Mouse (Mus musculus) hindbrain, embryonic 15.5 days (tissue): ENCODE results near the gene Rnf123. TPM values are rescaled to one million over a fixed set of nuclear protein-coding genes. Genes with fewer than 3 reads are reported as not detected.

Experiments used
- ATAC-seq: fragments of 200-750 bp; cut with Nextera tagmentation; 2 replicates; pipeline ENCODE4 v1.8.0; 2017; ENCODE audit warnings: low read depth, moderate number of reproducible peaks, moderate TSS enrichment; ENCODE audit not compliant: low FRiP score
- H3K27ac ChIP-seq: fragments of 300-500 bp; sonication (generic); replicated peaks from 2 replicates; pipeline ENCODE4 v1.5.1; 2015; ENCODE audit warnings: mild to moderate bottlenecking, inconsistent platforms
- H3K27me3 ChIP-seq: fragments of 300-500 bp; sonication (generic); 2 replicates; pipeline ENCODE4 v1.6.1; 2015; ENCODE audit warnings: control low read depth, inconsistent platforms
- H3K36me3 ChIP-seq: fragments of 300-500 bp; sonication (generic); 2 replicates; pipeline ENCODE4 v1.6.1; 2015; ENCODE audit warnings: control low read depth, inconsistent platforms
- H3K4me1 ChIP-seq: fragments of 300-500 bp; sonication (generic); replicated peaks from 2 replicates; pipeline ENCODE4 v1.6.1; 2015; ENCODE audit warnings: control low read depth, inconsistent platforms
- H3K4me2 ChIP-seq: fragments of 300-500 bp; sonication (generic); 2 replicates; pipeline ENCODE4 v1.6.1; 2015; ENCODE audit warnings: moderate library complexity, mild to moderate bottlenecking, inconsistent platforms
- H3K4me3 ChIP-seq: fragments of 300-500 bp; sonication (generic); 2 replicates; pipeline ENCODE4 v1.5.1; 2015; ENCODE audit warnings: mild to moderate bottlenecking, inconsistent platforms
- H3K9ac ChIP-seq: fragments of 300-500 bp; sonication (generic); 2 replicates; pipeline ENCODE4 v1.6.1; 2015; ENCODE audit warnings: inconsistent platforms
- H3K9me3 ChIP-seq: fragments of 300-500 bp; sonication (generic); 2 replicates; pipeline ENCODE4 v1.6.1; 2016; ENCODE audit warnings: control low read depth, inconsistent platforms
- WGBS: fragments of 180-500 bp; shearing (Covaris S2); methylation state at CpG from one replicate; pipeline ENCODE4 v1.1.7; 2015; 5-methylcytosine and 5-hydroxymethylcytosine counted together
- polyA plus RNA-seq: library from polyadenylated mRNA; unstranded; fragments of >200 nt; fragmentation: Nextera tagmentation; extraction: Ambion mirVana; gene quantifications from 2 replicates; pipeline ENCODE4 v1.2.1, GENCODE M21; 2015

Rnf123 gene
- 48.9 TPM in 2 replicates for polyA plus RNA-seq

DNA sequence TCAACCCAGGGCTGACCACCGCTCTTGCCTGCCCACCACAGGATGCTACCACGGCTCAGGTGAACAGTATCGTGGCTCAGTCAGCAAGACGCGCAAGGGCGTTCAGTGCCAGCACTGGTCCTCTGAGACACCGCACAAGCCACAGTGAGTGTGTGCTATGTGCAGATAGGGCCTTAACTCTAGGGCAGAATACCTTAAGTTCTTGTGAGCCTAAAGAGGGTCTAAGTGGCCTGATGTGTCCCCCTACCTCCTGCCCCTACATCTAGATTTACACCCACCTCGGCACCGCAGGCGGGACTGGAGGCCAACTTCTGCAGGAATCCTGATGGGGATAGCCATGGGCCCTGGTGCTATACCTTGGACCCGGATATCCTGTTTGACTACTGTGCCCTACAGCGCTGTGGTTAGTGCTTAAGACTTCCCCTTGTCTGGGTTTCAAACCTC lies at the start of gene Rnf123:
TSS of gene Rnf123 (minus strand) at position 359 of the 444 bp plus-strand sequence.
- WGBS = 40% methylated on average over 12 of the region's 12 CpGs
- H3K4me3 ChIP-seq = peak within 1 kb of the TSS; percentile 11
- H3K4me2 ChIP-seq = peak within 1 kb of the TSS; percentile 46

DNA sequence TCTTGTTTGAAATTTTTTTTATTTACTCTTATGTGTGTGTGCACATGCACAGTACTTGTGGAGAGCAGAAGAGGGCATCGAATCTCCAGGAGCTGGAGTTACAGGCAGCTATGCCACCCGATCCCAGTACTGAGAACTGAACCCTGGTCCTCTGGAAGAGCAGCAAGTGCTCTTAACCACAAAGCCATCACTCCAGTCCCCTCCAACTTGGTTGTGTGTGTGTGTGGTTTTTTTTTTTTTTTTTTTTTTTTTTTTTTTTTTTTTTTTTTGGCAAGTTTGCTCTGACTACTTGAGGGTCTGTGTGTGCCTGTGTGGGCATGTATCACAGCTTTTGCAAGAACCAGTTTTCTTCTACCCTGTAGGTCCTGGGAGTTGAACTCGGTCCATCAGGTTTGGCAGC lies 49.2 kb upstream of the Rnf123 start:
- H3K4me3 ChIP-seq = no peak overlapping the region
- WGBS = 96% methylated on average over 3 of the region's 3 CpGs
- H3K27me3 ChIP-seq = no peaks in the 10 kb centered on the region
- H3K4me2 ChIP-seq = no peak overlapping the region
- H3K27ac ChIP-seq = no peak overlapping the region
- 0 out of 2 replicates have a peak, but pooled peaks cover 9% of the 10 kb centered on the region for H3K36me3 ChIP-seq
- H3K9me3 ChIP-seq = no peaks in the 10 kb centered on the region
- no peak for ATAC-seq
- H3K4me1 ChIP-seq = no peaks in the 10 kb centered on the region
- H3K9ac ChIP-seq = no peak overlapping the region

More for the DNA sequence above, at the start of gene Rnf123:
- H3K4me1 ChIP-seq = peaks cover 24% of the 10 kb centered on the region
- peaks cover 33% of the 10 kb centered on the region for H3K27me3 ChIP-seq
- no peak within 1 kb of the TSS for H3K27ac ChIP-seq
- H3K36me3 ChIP-seq = peaks cover 34% of the 10 kb centered on the region
- no peaks in the 10 kb centered on the region for H3K9me3 ChIP-seq
- no peak for ATAC-seq
- no peak within 1 kb of the TSS for H3K9ac ChIP-seq

DNA sequence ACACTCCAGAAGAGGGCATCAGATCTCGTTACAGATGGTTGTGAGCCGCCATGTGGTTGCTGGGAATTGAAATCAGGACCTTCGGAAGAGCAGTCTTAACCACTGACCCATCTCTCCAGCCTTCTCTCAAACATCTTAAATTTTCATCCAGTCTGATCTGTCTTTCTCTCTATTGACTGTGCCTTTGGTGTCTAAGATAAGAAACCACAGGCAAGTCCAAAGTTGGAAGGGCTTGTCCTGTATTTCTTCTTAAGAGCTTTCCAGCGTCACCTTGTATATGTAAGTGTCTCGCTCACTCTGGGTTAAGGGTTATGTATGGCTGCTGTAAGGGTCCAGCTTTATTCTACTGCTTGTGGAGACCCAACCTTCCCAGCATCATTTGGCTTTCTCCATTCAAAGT lies 48.4 kb upstream of the Rnf123 start:
- Histone ChIP-seq H3K4me2 (no peak overlapping the region), H3K9ac (no peak overlapping the region), H3K9me3 (no peaks in the 10 kb centered on the region), H3K4me1 (no peaks in the 10 kb centered on the region), H3K27ac (no peak overlapping the region), H3K36me3 (0 out of 2 replicates have a peak, but pooled peaks cover 9% of the 10 kb centered on the region), H3K4me3 (no peak overlapping the region), H3K27me3 (no peaks in the 10 kb centered on the region)
- ATAC-seq = no peak
- 94% methylated on average over 5 of the region's 5 CpGs for WGBS

- WGBS = 87% methylated on average over 13 of the region's 13 CpGs
- H3K9ac ChIP-seq = no peak overlapping the region
- no peak overlapping the region for H3K27ac ChIP-seq
- ATAC-seq = no peak
- H3K4me1 ChIP-seq = no peaks in the 10 kb centered on the region
- no peak overlapping the region for H3K4me3 ChIP-seq
- H3K4me2 ChIP-seq = no peak overlapping the region
- peaks cover 17% of the 10 kb centered on the region; the same call in 1 of the 2 replicates for H3K36me3 ChIP-seq
- H3K9me3 ChIP-seq = no peaks in the 10 kb centered on the region
- H3K27me3 ChIP-seq = no peaks in the 10 kb centered on the region
These were observed 46.1 kb upstream of the Rnf123 start for GRCm38 (mm10) chr9:108129042-108129948.

DNA sequence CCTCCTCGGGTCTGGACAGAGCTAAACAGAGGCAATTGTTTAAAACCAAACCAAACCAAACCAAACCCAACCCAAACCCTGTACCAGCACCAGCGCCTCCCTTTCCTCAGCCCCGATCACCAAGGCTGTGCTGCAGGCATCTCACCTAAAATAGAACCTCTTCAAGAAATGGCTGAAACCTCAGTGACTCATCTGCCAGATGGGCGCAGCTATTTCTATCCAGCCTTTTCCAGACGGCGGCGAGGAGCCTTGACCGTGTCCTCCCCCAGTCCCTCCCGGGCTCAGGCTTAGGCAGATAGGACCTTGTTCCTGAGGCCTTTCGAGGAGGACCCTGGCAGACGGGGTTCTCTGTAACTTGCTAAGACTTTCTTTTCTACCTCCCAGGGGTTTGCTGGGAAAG lies 45.1 kb upstream of the Rnf123 start:
- Histone ChIP-seq H3K36me3 (peaks cover 17% of the 10 kb centered on the region; the same call in 1 of the 2 replicates), H3K27ac (no peak overlapping the region), H3K9me3 (no peaks in the 10 kb centered on the region), H3K27me3 (no peaks in the 10 kb centered on the region), H3K9ac (no peak overlapping the region), H3K4me3 (no peak overlapping the region), H3K4me2 (no peak overlapping the region), H3K4me1 (no peaks in the 10 kb centered on the region)
- 84% methylated on average over 11 of the region's 11 CpGs for WGBS
- ATAC-seq = no peak

GRCm38 (mm10) chr9:108126436-108127180 lies 43.5 kb upstream of the Rnf123 start:
- Histone ChIP-seq H3K36me3 (peaks cover 14% of the 10 kb centered on the region; the same call in 1 of the 2 replicates), H3K9me3 (no peaks in the 10 kb centered on the region), H3K4me2 (no peak overlapping the region), H3K9ac (no peak overlapping the region), H3K4me1 (no peaks in the 10 kb centered on the region), H3K4me3 (no peak overlapping the region), H3K27me3 (no peaks in the 10 kb centered on the region), H3K27ac (no peak overlapping the region)
- 88% methylated on average over 17 of the region's 17 CpGs for WGBS
- no peak for ATAC-seq

DNA sequence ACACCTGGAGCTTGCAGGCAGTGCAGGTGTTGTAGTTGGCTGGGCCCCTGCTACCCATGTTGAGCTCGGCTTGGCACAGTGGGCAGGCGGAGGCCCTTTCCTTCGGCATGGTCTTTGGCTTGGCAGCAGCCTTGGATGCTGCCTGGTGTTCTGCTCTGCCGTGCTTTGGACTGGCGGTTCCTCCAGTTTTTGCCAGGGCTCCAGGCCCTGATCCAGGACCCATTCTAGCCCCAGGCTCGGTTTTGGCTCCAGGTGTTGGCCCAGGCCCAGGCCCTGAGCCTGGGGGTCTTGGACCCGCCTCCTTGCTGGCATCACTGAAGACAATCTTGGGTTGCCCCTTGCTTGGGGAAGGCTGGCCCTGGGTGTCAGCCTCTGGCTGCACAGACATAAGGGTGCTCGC lies 42.6 kb upstream of the Rnf123 start:
- no peaks in the 10 kb centered on the region for H3K27me3 ChIP-seq
- H3K4me3 ChIP-seq = no peak overlapping the region
- peaks cover 13% of the 10 kb centered on the region; the same call in 1 of the 2 replicates for H3K36me3 ChIP-seq
- H3K4me1 ChIP-seq = no peaks in the 10 kb centered on the region
- H3K9ac ChIP-seq = no peak overlapping the region
- no peak overlapping the region for H3K4me2 ChIP-seq
- ATAC-seq = no peak; the same call in 1 of the 2 replicates
- no peak overlapping the region for H3K27ac ChIP-seq
- WGBS = 85% methylated on average over 8 of the region's 8 CpGs
- H3K9me3 ChIP-seq = no peaks in the 10 kb centered on the region

DNA sequence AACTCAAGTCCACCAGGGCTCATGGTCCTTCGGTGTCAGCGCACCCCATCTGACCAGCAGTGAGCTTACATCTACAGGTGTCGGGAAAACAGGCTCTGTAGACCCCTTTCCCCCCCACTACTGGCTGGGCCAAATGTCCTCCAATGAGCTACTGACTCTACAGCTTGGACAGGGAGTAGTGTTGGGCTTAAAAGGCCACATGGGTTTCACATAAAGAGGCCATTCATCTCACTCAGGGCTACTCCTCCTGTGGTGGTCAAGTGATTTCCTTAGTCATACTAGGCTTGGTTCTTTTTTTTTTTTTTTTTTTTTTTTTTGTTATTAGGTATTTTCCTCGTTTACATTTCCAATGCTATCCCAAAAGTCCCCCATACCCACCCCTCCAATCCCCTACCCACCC lies 40.8 kb upstream of the Rnf123 start:
- H3K27me3 ChIP-seq = no peaks in the 10 kb centered on the region
- no peaks in the 10 kb centered on the region for H3K9me3 ChIP-seq
- peaks cover 9% of the 10 kb centered on the region; the same call in 1 of the 2 replicates for H3K36me3 ChIP-seq
- WGBS = 79% methylated on average over 4 of the region's 4 CpGs
- H3K9ac ChIP-seq = no peak overlapping the region
- H3K4me1 ChIP-seq = no peaks in the 10 kb centered on the region
- H3K4me2 ChIP-seq = no peak overlapping the region
- H3K27ac ChIP-seq = no peak overlapping the region
- no peak overlapping the region for H3K4me3 ChIP-seq
- ATAC-seq = no peak

- H3K4me2 ChIP-seq = no peak overlapping the region
- no peak overlapping the region for H3K9ac ChIP-seq
- no peaks in the 10 kb centered on the region for H3K4me1 ChIP-seq
- no peak overlapping the region for H3K4me3 ChIP-seq
- H3K36me3 ChIP-seq = peaks cover 16% of the 10 kb centered on the region
- H3K9me3 ChIP-seq = no peaks in the 10 kb centered on the region
- no peak overlapping the region for H3K27ac ChIP-seq
- H3K27me3 ChIP-seq = no peaks in the 10 kb centered on the region
- ATAC-seq = no peak
- 90% methylated on average over 10 of the region's 10 CpGs for WGBS
These were observed 38.2 kb upstream of the Rnf123 start for GRCm38 (mm10) chr9:108121170-108121969.

- no peak overlapping the region for H3K4me2 ChIP-seq
- no peaks in the 10 kb centered on the region for H3K27me3 ChIP-seq
- H3K9ac ChIP-seq = no peak overlapping the region
- no peaks in the 10 kb centered on the region for H3K9me3 ChIP-seq
- ATAC-seq = no peak
- H3K4me3 ChIP-seq = no peak overlapping the region
- WGBS = 92% methylated on average over 8 of the region's 8 CpGs
- H3K27ac ChIP-seq = no peak overlapping the region
- no peaks in the 10 kb centered on the region for H3K4me1 ChIP-seq
- H3K36me3 ChIP-seq = peaks cover 18% of the 10 kb centered on the region
These were observed 37.5 kb upstream of the Rnf123 start for GRCm38 (mm10) chr9:108120671-108121070.

DNA sequence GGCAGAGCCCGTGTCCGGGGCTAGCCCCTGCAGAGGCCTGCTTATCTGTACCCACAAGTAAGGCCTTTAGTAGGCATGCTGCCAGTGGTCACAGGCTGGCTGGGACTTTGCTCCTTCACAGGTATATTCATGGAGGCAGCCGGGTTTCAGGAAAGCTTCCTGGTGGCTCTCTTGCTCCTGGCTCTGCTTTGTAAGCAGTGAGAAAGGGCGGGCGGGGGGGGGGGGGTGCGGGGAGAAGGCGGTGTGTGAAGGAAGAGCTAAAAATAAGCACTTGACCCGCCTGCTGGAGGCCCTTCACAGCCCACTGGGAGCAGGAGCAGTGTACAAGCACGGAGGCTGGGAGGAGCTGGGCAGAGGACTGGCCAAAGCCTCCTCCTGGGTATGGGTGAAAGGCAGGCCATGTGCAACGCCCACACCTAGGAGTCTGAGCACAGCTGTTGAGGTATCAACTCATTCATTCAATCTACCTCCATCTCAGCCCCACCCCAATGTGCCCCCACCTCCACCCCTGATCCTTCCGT lies 36.8 kb upstream of the Rnf123 start:
- no peak for ATAC-seq
- Histone ChIP-seq H3K4me3 (no peak overlapping the region), H3K9ac (no peak overlapping the region), H3K27me3 (no peaks in the 10 kb centered on the region), H3K4me2 (no peak overlapping the region), H3K27ac (no peak overlapping the region), H3K9me3 (no peaks in the 10 kb centered on the region), H3K4me1 (no peaks in the 10 kb centered on the region), H3K36me3 (peaks cover 20% of the 10 kb centered on the region)
- WGBS = 61% methylated on average over 11 of the region's 11 CpGs
